ENCODE assay signal across 21 mouse cellular contexts in the genomic region with DNA sequence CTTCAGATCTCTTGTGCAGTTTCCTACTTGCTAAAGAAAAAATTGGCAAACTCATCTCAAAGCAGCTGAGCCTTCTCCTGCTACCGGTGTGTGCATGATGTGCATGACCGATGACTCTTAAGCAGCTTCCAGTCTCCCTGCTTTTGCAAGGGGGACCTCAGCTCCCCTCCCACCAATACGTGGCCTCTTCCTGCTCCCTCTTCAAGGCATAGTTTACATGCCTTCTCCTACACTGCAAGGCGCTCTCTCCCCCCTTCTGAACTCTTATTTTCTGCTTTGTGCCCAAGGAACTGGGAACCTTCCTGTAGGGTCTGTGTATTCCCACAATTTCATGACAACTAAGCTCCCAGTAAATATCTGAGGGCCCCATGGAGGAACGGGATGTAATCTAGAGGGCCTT. TPM values are rescaled to one million over a fixed set of nuclear protein-coding genes. Genes with fewer than 3 reads are reported as not detected.
"Had no signal": no experiment of that assay in that cellular context is flagged by ENCODE, and none has a peak within 500 bp of the region (broad histone marks: within the 10 kb centered on the region; RNA-seq: fewer than 3 reads in every experiment).

No protein-coding gene starts in this region.

- H3K27ac ChIP-seq: kidney, postnatal 0 days; layer of hippocampus, adult 2 months; limb, embryonic 15.5 days; liver, embryonic 14.5 days; macrophage had no signal

- H3K9ac ChIP-seq: limb, embryonic 15.5 days; liver, embryonic 14.5 days; liver, postnatal 0 days; lung, embryonic 14.5 days had no signal

- DNase-seq: kidney, adult 2 months; kidney, postnatal 25 days; layer of hippocampus, adult 9-11 months; liver, postnatal 0 days; thymus, adult 18-20 months; thymus, postnatal 36 days had no signal

- ATAC-seq: liver, postnatal 0 days; lung, postnatal 0 days had no signal

- H3K9me3 ChIP-seq: limb, embryonic 15.5 days had no signal

- H3K4me3 ChIP-seq: layer of hippocampus, adult 2 months; limb, embryonic 15.5 days had no signal

- H3K36me3 ChIP-seq: limb, embryonic 15.5 days had no signal

- H3K4me2 ChIP-seq: limb, embryonic 15.5 days; liver, embryonic 11.5 days; lung, embryonic 14.5 days had no signal

RNA-seq across cellular contexts. Expression of gene Dbx1, which starts 40.0 kb away (rescaled TPM):
- polyA plus RNA-seq: kidney, adult 2 months; kidney, embryonic 14.5 days; kidney, postnatal 0 days; large intestine, adult 2 months; limb, embryonic 11.5 days; liver, embryonic 11.5 days; liver, embryonic 14.5 days; liver, postnatal 0 days; lung, embryonic 14.5 days; lung, postnatal 0 days; macrophage; small intestine, adult 2 months; spleen, adult 2 months; testis, adult 2 months; urinary bladder, adult 2 months had no signal
